Mouse (Mus musculus) intestine, postnatal 0 days (tissue): ENCODE measurements at regions not wholly inside any gene's neighbourhood (a gene's known extent, or its start where the extent isn't known, plus 50 kb on each side); places are given as distances from the start of the nearest gene placed in this dataset.

Source experiments
- ATAC-seq: fragments of 200-750 bp; cut with Nextera tagmentation; 2 replicates; pipeline ENCODE4 v1.8.0; 2017; ENCODE audit warnings: mild to moderate bottlenecking, moderate TSS enrichment, moderate library complexity
- H3K27ac ChIP-seq: fragments of 300-500 bp; sonication (generic); 2 replicates; pipeline ENCODE4 v1.5.1; 2014; ENCODE audit warnings: mild to moderate bottlenecking, low read depth, low read length, moderate library complexity
- H3K27me3 ChIP-seq: fragments of 300-500 bp; sonication (generic); replicated peaks from 2 replicates; pipeline ENCODE4 v1.6.1; 2014; ENCODE audit warnings: low read length, mixed read lengths; ENCODE audit not compliant: control insufficient read depth, insufficient read depth
- H3K36me3 ChIP-seq: fragments of 300-500 bp; sonication (generic); 2 replicates; pipeline ENCODE4 v1.6.1; 2014; ENCODE audit warnings: mild to moderate bottlenecking, moderate library complexity; ENCODE audit not compliant: control insufficient read depth, insufficient read depth
- H3K4me1 ChIP-seq: fragments of 300-500 bp; sonication (generic); replicated peaks from 2 replicates; pipeline ENCODE4 v1.6.1; 2014; ENCODE audit warnings: antibody characterized with exemption, low read length, mixed read lengths; ENCODE audit not compliant: control insufficient read depth, insufficient read depth
- H3K4me2 ChIP-seq: fragments of 300-500 bp; sonication (generic); replicated peaks from 2 replicates; pipeline ENCODE4 v1.6.1; 2014; ENCODE audit warnings: low read depth, mild to moderate bottlenecking, moderate library complexity
- H3K4me3 ChIP-seq: fragments of 300-500 bp; sonication (generic); 2 replicates; pipeline ENCODE4 v1.5.1; 2014; ENCODE audit warnings: low read depth, low read length
- H3K9ac ChIP-seq: fragments of 300-500 bp; sonication (generic); 2 replicates; pipeline ENCODE4 v1.6.1; 2014; ENCODE audit warnings: mild to moderate bottlenecking, low read depth, low read length
- H3K9me3 ChIP-seq: fragments of 300-500 bp; sonication (generic); 2 replicates; pipeline ENCODE4 v1.6.1; 2016; ENCODE audit warnings: mixed run types; ENCODE audit not compliant: control insufficient read depth
- CTCF ChIP-seq: sonication (generic); IDR thresholded peaks from 2 replicates; pipeline ENCODE4 v1.5.1; 2016; ENCODE audit warnings: low read depth, mild to moderate bottlenecking, control low read depth, antibody characterized with exemption, moderate library complexity
- WGBS: fragments of 180-500 bp; shearing (Covaris S2); extraction: QIAGEN DNeasy Blood & Tissue Kit; methylation state at CpG from one replicate; pipeline ENCODE4 v1.1.7; 2014; 5-methylcytosine and 5-hydroxymethylcytosine counted together

DNA sequence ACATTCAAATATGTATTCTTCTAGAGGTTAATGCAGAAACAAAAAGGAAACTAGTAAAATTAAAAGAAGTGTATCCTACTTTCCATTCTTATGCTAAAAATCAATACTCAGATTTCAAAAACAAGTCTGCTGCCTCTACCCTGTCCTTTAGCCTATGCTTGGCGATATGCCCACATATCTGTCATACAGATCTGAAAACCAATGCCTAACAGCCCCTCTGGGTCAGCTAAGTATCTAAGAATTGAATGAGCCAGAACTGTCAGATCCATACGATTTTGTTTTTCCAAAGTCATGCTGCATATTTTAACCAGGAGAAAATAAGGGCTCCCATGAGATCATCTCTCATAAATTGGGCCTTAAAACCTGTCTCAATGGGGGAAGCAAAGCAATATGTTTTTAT lies 395.7 kb upstream of the Gm10306 start:
- TF ChIP-seq CTCF = no peak
- Histone ChIP-seq H3K27ac (no peak overlapping the region), H3K9me3 (no peaks in the 10 kb centered on the region), H3K4me2 (no peak overlapping the region), H3K4me3 (no peak overlapping the region), H3K4me1 (no peaks in the 10 kb centered on the region), H3K36me3 (no peaks in the 10 kb centered on the region), H3K9ac (no peak overlapping the region), H3K27me3 (no peaks in the 10 kb centered on the region)
- no peak for ATAC-seq
- 70% methylated on average over 2 of the region's 2 CpGs for WGBS

- Histone ChIP-seq H3K4me1 (no peaks in the 10 kb centered on the region), H3K36me3 (no peaks in the 10 kb centered on the region), H3K27ac (no peak overlapping the region), H3K4me2 (no peak overlapping the region), H3K4me3 (no peak overlapping the region), H3K9me3 (no peaks in the 10 kb centered on the region), H3K9ac (no peak overlapping the region), H3K27me3 (no peaks in the 10 kb centered on the region)
- no peak for ATAC-seq
- TF ChIP-seq CTCF = no peak
- WGBS = 85% methylated on average over 2 of the region's 2 CpGs
Observed at GRCm38 (mm10) chr4:94173096-94173495, 383.2 kb upstream of the Gm10306 start.

- H3K4me3 ChIP-seq = no peak overlapping the region
- WGBS = 65% methylated on average over 4 of the region's 4 CpGs
- H3K4me1 ChIP-seq = no peaks in the 10 kb centered on the region
- no peak overlapping the region for H3K4me2 ChIP-seq
- no peaks in the 10 kb centered on the region for H3K9me3 ChIP-seq
- H3K36me3 ChIP-seq = no peaks in the 10 kb centered on the region
- no peak overlapping the region for H3K9ac ChIP-seq
- TF ChIP-seq CTCF = no peak
- H3K27me3 ChIP-seq = no peaks in the 10 kb centered on the region
- no peak for ATAC-seq
- H3K27ac ChIP-seq = no peak overlapping the region
Observed at GRCm38 (mm10) chr4:94186997-94187396, 369.3 kb upstream of the Gm10306 start.

- Histone ChIP-seq H3K9me3 (no peaks in the 10 kb centered on the region), H3K9ac (no peak overlapping the region), H3K27me3 (no peaks in the 10 kb centered on the region), H3K4me1 (no peaks in the 10 kb centered on the region), H3K27ac (no peak overlapping the region), H3K4me3 (no peak overlapping the region), H3K4me2 (no peak overlapping the region), H3K36me3 (no peaks in the 10 kb centered on the region)
- no peak for TF ChIP-seq CTCF
- 49% methylated on average over 2 of the region's 2 CpGs for whole genome bisulfite sequencing
- ATAC-seq = no peak
Observed at GRCm38 (mm10) chr4:94188354-94188753, 368.0 kb upstream of the Gm10306 start.

GRCm38 (mm10) chr4:94188888-94189287 lies 367.5 kb upstream of the Gm10306 start:
- H3K27ac ChIP-seq = no peak overlapping the region
- no peak for TF ChIP-seq CTCF
- H3K27me3 ChIP-seq = no peaks in the 10 kb centered on the region
- H3K4me1 ChIP-seq = no peaks in the 10 kb centered on the region
- no peak overlapping the region for H3K9ac ChIP-seq
- H3K4me3 ChIP-seq = no peak overlapping the region
- H3K9me3 ChIP-seq = no peaks in the 10 kb centered on the region
- WGBS = 38% methylated on average over 3 of the region's 3 CpGs
- H3K36me3 ChIP-seq = no peaks in the 10 kb centered on the region
- H3K4me2 ChIP-seq = no peak overlapping the region
- no peak for ATAC-seq

DNA sequence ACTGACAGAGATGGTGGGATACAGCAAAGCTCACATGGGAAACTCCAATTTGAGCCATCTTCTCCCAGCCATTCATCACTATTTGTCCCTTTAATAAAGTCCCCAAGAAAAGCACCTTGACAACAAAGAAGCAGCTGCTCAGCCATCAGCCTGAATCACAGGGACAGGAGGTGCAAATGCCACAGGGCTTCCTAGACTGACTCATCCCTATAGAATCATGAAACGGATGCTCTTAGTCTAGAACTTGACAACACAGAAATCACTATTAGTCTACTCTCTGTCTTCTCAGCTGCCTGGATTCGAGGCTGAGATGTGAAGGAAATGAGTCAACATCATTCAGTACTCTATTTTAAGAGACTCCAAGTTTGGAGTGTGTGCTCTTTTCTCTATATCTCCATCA lies 365.4 kb upstream of the Gm10306 start:
- Histone ChIP-seq H3K4me2 (no peak overlapping the region), H3K4me3 (no peak overlapping the region), H3K9ac (no peak overlapping the region), H3K27ac (no peak overlapping the region), H3K36me3 (no peaks in the 10 kb centered on the region), H3K9me3 (no peaks in the 10 kb centered on the region), H3K4me1 (no peaks in the 10 kb centered on the region), H3K27me3 (no peaks in the 10 kb centered on the region)
- 65% methylated on average over 2 of the region's 2 CpGs for WGBS
- TF ChIP-seq CTCF = no peak
- ATAC-seq = no peak

DNA sequence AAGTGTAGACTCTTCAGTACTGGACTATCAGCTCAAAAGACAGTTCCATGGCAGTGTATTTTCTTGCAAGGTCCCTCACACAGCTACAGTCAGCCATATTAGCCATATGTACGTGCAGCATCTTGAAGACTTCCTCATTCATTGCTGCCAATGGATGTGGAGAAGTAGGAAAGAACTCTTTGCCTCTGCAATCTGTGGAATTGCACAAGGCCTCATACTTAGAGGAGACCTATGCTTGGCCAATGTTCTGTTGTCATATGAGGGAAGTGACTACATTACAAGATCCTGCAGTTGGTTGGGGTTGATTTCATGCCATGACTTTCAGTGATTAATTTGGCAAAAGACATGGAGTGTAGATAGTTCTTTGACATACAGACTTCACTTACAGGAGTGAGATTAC lies 340.1 kb upstream of the Gm10306 start:
- Histone ChIP-seq H3K4me2 (no peak overlapping the region), H3K4me3 (no peak overlapping the region), H3K27ac (no peak overlapping the region), H3K9ac (no peak overlapping the region), H3K27me3 (no peaks in the 10 kb centered on the region), H3K4me1 (no peaks in the 10 kb centered on the region), H3K9me3 (no peaks in the 10 kb centered on the region), H3K36me3 (no peaks in the 10 kb centered on the region)
- 88% methylated on average over 1 of the region's 1 CpGs for WGBS
- TF ChIP-seq CTCF = no peak
- ATAC-seq = no peak
